Mouse (Mus musculus) midbrain, embryonic 16.5 days (tissue): Measurements from ENCODE around the gene Cdk5rap2. TPM values are rescaled to one million over a fixed set of nuclear protein-coding genes. Genes with fewer than 3 reads are reported as not detected.
A peak's percentile ranks its signal among the peaks of the same experiment; 100 is the strongest.

ENCODE experiments used
- ATAC-seq: fragments of 200-750 bp; cut with Nextera tagmentation; 2 replicates; pipeline ENCODE4 v1.8.0; 2017; ENCODE audit warnings: moderate TSS enrichment
- H3K27ac ChIP-seq: fragments of 300-500 bp; sonication (generic); 2 replicates; pipeline ENCODE4 v1.5.1; 2014; ENCODE audit warnings: mild to moderate bottlenecking, low read length, mixed read lengths
- H3K27me3 ChIP-seq: fragments of 300-500 bp; sonication (generic); 2 replicates; pipeline ENCODE4 v1.6.1; 2014; ENCODE audit warnings: low read depth, low read length, mixed read lengths; ENCODE audit not compliant: control insufficient read depth, insufficient read depth
- H3K36me3 ChIP-seq: fragments of 300-500 bp; sonication (generic); 2 replicates; pipeline ENCODE4 v1.6.1; 2014; ENCODE audit warnings: mild to moderate bottlenecking, low read length, moderate library complexity, mixed read lengths; ENCODE audit not compliant: control insufficient read depth, insufficient read depth
- H3K4me1 ChIP-seq: fragments of 300-500 bp; sonication (generic); 2 replicates; pipeline ENCODE4 v1.6.1; 2014; ENCODE audit warnings: mild to moderate bottlenecking, low read length, mixed read lengths; ENCODE audit not compliant: control insufficient read depth, insufficient read depth
- H3K4me2 ChIP-seq: fragments of 300-500 bp; sonication (generic); 2 replicates; pipeline ENCODE4 v1.6.1; 2014; ENCODE audit warnings: mild to moderate bottlenecking, low read length, mixed read lengths
- H3K4me3 ChIP-seq: fragments of 300-500 bp; sonication (generic); 2 replicates; pipeline ENCODE4 v1.5.1; 2014; ENCODE audit warnings: low read depth, mild to moderate bottlenecking, low read length, moderate library complexity, mixed read lengths
- H3K9ac ChIP-seq: fragments of 300-500 bp; sonication (generic); 2 replicates; pipeline ENCODE4 v1.6.1; 2014; ENCODE audit warnings: low read depth, low read length, mixed read lengths
- H3K9me3 ChIP-seq: fragments of 300-500 bp; sonication (generic); replicated peaks from 2 replicates; pipeline ENCODE4 v1.6.1; 2014; ENCODE audit warnings: mild to moderate bottlenecking, low read length, mixed read lengths; ENCODE audit not compliant: control insufficient read depth, poor library complexity, severe bottlenecking
- WGBS: fragments of 180-500 bp; shearing (Covaris S2); extraction: QIAGEN DNeasy Blood & Tissue Kit; methylation state at CpG from one replicate; pipeline ENCODE4 v1.1.7; 2014; 5-methylcytosine and 5-hydroxymethylcytosine counted together
- polyA plus RNA-seq: library from polyadenylated mRNA; unstranded; fragments of >200 nt; fragmentation: Nextera tagmentation; extraction: Ambion mirVana; gene quantifications from 2 replicates; pipeline ENCODE4 v1.2.1, GENCODE M21; 2015

Cdk5rap2 gene
- polyA plus RNA-seq: 6.0 and 7.7 TPM in 2 replicates

- Histone ChIP-seq H3K9ac (peak within 1 kb of the TSS; percentile 78), H3K27ac (peak within 1 kb of the TSS; percentile 69), H3K9me3 (no peaks in the 10 kb centered on the region), H3K4me3 (peak within 1 kb of the TSS; percentile 74), H3K4me2 (peak within 1 kb of the TSS; percentile 59), H3K4me1 (peaks cover 20% of the 10 kb centered on the region), H3K36me3 (no peaks in the 10 kb centered on the region), H3K27me3 (no peaks in the 10 kb centered on the region)
- peak; percentile 99 for ATAC-seq
- WGBS: under 1% methylated on average over 55 of the region's 55 CpGs
Measured at GRCm38 (mm10) chr4:70409994-70410721, at the start of gene Cdk5rap2. Gene Cdk5rap2, minus strand, starts transcription at chr4:70410443.

GRCm38 (mm10) chr4:70452161-70452560, 41.9 kb upstream of the Cdk5rap2 start:
- H3K36me3 ChIP-seq: peaks cover 4% of the 10 kb centered on the region; the same call in 1 of the 2 replicates
- ATAC-seq: no peak
- no peak overlapping the region for H3K9ac ChIP-seq
- H3K9me3 ChIP-seq: no peaks in the 10 kb centered on the region
- H3K4me2 ChIP-seq: no peak overlapping the region
- no peaks in the 10 kb centered on the region for H3K4me1 ChIP-seq
- no peak overlapping the region for H3K4me3 ChIP-seq
- no peaks in the 10 kb centered on the region for H3K27me3 ChIP-seq
- WGBS: 85% methylated on average over 3 of the region's 3 CpGs
- H3K27ac ChIP-seq: no peak overlapping the region

- no peaks in the 10 kb centered on the region for H3K27me3 ChIP-seq
- WGBS: 1% methylated on average over 2 of the region's 2 CpGs
- H3K9ac ChIP-seq: no peak overlapping the region
- no peak overlapping the region for H3K27ac ChIP-seq
- H3K36me3 ChIP-seq: peaks cover 4% of the 10 kb centered on the region; the same call in 1 of the 2 replicates
- H3K9me3 ChIP-seq: no peaks in the 10 kb centered on the region
- ATAC-seq: no peak; the same call in 1 of the 2 replicates
- H3K4me2 ChIP-seq: no peak overlapping the region
- no peak overlapping the region for H3K4me3 ChIP-seq
- H3K4me1 ChIP-seq: no peaks in the 10 kb centered on the region
Measured at GRCm38 (mm10) chr4:70451750-70452149, 41.5 kb upstream of the Cdk5rap2 start.

GRCm38 (mm10) chr4:70449668-70450067, 39.4 kb upstream of the Cdk5rap2 start:
- no peak overlapping the region for H3K4me2 ChIP-seq
- H3K9me3 ChIP-seq: no peaks in the 10 kb centered on the region
- no peak overlapping the region for H3K27ac ChIP-seq
- H3K36me3 ChIP-seq: no peaks in the 10 kb centered on the region; the same call in 1 of the 2 replicates
- H3K27me3 ChIP-seq: no peaks in the 10 kb centered on the region
- no peak overlapping the region for H3K9ac ChIP-seq
- H3K4me3 ChIP-seq: no peak overlapping the region
- H3K4me1 ChIP-seq: no peaks in the 10 kb centered on the region
- ATAC-seq: no peak
- 88% methylated on average over 1 of the region's 1 CpGs for WGBS

- ATAC-seq: no peak
- 76% methylated on average over 3 of the region's 3 CpGs for WGBS
- Histone ChIP-seq H3K9me3 (no peaks in the 10 kb centered on the region), H3K4me1 (no peaks in the 10 kb centered on the region), H3K27ac (no peak overlapping the region), H3K36me3 (no peaks in the 10 kb centered on the region), H3K4me3 (no peak overlapping the region), H3K4me2 (no peak overlapping the region), H3K27me3 (no peaks in the 10 kb centered on the region), H3K9ac (no peak overlapping the region)
Measured at GRCm38 (mm10) chr4:70446774-70447173, 36.5 kb upstream of the Cdk5rap2 start.

- Histone ChIP-seq H3K9me3 (no peaks in the 10 kb centered on the region), H3K9ac (no peak overlapping the region), H3K27me3 (no peaks in the 10 kb centered on the region), H3K4me3 (no peak overlapping the region), H3K27ac (no peak overlapping the region), H3K4me2 (no peak overlapping the region), H3K4me1 (no peaks in the 10 kb centered on the region), H3K36me3 (no peaks in the 10 kb centered on the region)
- WGBS: 57% methylated on average over 2 of the region's 2 CpGs
- no peak for ATAC-seq
Measured at GRCm38 (mm10) chr4:70420202-70420601, 10.0 kb upstream of the Cdk5rap2 start.

- no peak overlapping the region for H3K4me2 ChIP-seq
- no peaks in the 10 kb centered on the region for H3K27me3 ChIP-seq
- H3K9me3 ChIP-seq: no peaks in the 10 kb centered on the region
- 15% methylated on average over 2 of the region's 2 CpGs for WGBS
- H3K4me1 ChIP-seq: peaks cover 18% of the 10 kb centered on the region
- H3K27ac ChIP-seq: no peak overlapping the region
- H3K4me3 ChIP-seq: no peak overlapping the region
- H3K36me3 ChIP-seq: no peaks in the 10 kb centered on the region
- H3K9ac ChIP-seq: no peak overlapping the region
- ATAC-seq: peak; percentile 13; the same call in 1 of the 2 replicates
Measured at GRCm38 (mm10) chr4:70412126-70412525, 1.9 kb upstream of the Cdk5rap2 start.

GRCm38 (mm10) chr4:70409456-70409855, 787 bp downstream of the Cdk5rap2 start:
- H3K4me2 ChIP-seq: peak overlapping the region; percentile 59
- peaks cover 20% of the 10 kb centered on the region for H3K4me1 ChIP-seq
- no peak overlapping the region for H3K27ac ChIP-seq
- no peak for ATAC-seq
- no peaks in the 10 kb centered on the region for H3K36me3 ChIP-seq
- WGBS: 11% methylated on average over 9 of the region's 9 CpGs
- peak overlapping the region; percentile 78 for H3K9ac ChIP-seq
- H3K27me3 ChIP-seq: no peaks in the 10 kb centered on the region
- peak overlapping the region; percentile 74 for H3K4me3 ChIP-seq
- H3K9me3 ChIP-seq: no peaks in the 10 kb centered on the region

- 46% methylated on average over 9 of the region's 9 CpGs for WGBS
- Histone ChIP-seq H3K4me1 (peaks cover 2% of the 10 kb centered on the region; the same call in 1 of the 2 replicates), H3K4me3 (no peak overlapping the region), H3K9ac (no peak overlapping the region; the same call in 1 of the 2 replicates), H3K9me3 (no peaks in the 10 kb centered on the region), H3K36me3 (no peaks in the 10 kb centered on the region; the same call in 1 of the 2 replicates), H3K27ac (peak overlapping the region; percentile 56; the same call in 1 of the 2 replicates), H3K27me3 (no peaks in the 10 kb centered on the region), H3K4me2 (no peak overlapping the region)
- ATAC-seq: peak; percentile 93
Measured at GRCm38 (mm10) chr4:70402109-70402819, 8.0 kb downstream of the Cdk5rap2 start.
